Mouse (Mus musculus): ENCODE results near the gene Ctcfl.
A peak's percentile ranks its signal among the peaks of the same experiment; 100 is the strongest.

The Ctcfl gene

DNA sequence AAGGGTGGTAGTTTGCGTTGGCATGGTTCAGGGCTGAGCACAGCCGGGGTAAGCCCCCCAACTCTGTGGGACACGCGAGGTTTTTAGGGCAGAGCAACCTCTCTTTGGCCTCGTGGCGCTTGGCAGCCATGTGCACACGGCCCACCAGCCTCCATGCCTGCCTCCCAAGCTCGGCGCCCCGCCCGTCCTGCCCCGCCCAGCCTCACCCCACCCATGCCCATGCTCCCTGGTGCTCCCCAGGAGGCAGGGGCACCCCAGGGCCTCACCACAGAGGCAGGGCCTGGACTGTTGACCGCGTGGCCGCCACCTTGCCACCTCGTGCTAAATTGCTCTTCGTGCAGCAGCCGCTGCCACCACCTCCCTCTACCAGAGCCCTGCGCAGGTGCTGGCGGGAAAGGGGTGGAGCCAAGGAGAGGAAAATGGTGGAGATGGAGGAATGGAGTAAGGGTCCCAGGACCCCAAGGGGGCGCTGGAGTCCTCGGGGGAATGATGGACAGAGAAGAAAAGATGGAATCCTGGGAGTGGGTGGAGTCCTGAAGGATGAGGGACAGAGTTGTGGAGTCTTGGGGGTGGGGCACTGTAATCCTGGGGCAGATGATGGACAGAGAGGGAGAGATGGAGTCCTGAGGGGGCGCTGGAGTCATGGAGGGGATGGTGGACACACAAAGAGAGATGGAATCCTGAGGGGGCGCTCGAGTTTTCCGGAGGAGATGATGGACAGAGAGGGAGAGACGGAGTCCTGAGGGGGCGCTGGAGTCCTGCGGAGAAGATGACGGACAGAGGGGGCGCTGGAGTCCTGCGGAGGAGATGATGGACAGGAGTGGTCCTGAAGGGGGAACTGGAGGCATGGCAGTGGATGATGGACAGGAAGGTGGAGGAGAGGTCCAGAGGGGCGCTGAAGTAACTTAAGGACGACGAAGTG, at the start of gene Ctcfl:
TSS of gene Ctcfl (minus strand) at position 503 of the 922 bp plus-strand sequence.
- no peak for DNase-seq (ENCODE audit: low spot score in 2 of 2)

DNA sequence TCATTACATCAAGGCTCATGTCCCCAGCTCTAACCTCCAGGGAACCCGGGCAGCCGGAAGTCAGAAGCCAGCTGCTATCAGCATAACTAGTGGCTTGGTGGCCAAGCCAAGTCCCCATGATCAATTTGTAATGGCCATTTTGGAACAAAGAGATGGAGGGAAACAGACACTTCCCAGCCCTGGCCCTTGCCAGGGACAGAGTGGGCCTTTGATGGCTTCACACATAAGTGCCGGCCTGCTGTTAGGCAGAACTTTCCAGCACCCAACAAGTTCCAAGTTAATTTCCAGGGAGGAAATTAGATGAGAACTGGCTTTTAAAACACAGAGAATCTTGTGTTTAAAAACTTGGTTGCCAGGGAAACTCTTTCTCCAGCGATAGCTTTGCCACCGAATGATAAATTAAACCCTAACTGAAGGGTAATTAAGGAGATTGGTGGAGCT, 49.1 kb upstream of the Ctcfl start:
- DNase-seq (ENCODE audit: low spot score in 2 of 2) = no peak

DNA sequence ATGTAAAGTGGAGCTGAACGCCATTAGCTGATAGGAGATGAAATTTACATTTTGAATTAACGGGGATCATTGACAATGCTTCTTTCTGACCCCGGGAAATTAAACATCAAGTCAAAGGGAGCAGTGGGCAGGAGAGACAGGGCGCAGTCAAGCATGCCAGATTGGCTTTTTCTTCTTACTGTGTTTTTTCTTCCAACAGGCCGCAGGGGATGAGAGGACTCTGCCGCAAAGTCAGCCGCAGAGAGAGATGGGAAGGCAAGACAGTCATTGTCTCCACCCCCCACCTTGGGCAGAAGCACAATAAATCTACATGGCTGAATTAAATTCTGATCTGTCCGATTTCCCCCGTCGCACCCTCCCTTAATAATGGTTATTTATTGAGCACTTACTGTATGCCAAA, 46.0 kb upstream of the Ctcfl start:
- DNase-seq (ENCODE audit: low spot score in 2 of 2) = no peak

DNA sequence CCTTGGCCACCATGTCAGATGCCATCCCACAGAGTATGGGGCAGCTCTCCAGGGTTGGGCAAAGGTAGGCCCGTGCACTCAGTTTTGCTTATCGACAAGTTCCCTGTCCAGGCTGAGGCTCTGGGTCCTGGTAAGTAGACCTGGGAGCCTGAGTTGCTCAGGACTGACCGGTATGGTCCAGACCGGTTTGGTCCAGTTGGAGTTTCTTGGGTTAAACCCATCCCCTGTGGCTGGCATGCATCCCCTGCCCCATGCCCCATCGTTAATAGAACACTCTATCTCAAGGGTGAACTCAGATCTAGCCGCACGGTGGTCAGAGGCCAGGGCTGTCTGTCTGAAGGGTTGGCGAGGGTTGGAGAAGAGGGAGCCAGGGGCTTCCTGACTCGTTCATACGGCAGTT, 45.6 kb upstream of the Ctcfl start:
- no peak for DNase-seq (ENCODE audit: low spot score in 2 of 2)

DNA sequence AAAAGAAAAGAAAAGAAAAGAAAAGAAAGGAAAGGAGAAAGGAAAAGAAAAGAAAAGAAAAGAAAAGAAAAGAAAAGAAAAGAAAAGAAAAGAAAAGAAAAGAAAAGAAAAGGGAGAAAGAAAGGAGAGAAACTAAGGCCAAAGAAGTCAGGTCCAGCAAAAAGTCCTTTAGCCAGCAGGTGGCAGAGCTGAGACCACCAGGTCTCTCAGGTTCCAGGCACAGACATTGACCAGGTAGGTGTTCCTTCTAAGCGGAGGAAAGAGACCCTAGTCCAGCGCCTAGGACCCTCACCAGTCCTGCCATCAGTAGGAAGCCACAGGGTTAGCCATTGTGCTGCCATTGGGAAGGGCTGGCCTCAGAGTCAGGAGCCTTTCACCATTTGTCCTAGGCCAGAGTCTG, 45.0 kb upstream of the Ctcfl start:
- peak in 1 of 2 experiments; percentile 49 for DNase-seq (ENCODE audit: low spot score in 2 of 2)

DNA sequence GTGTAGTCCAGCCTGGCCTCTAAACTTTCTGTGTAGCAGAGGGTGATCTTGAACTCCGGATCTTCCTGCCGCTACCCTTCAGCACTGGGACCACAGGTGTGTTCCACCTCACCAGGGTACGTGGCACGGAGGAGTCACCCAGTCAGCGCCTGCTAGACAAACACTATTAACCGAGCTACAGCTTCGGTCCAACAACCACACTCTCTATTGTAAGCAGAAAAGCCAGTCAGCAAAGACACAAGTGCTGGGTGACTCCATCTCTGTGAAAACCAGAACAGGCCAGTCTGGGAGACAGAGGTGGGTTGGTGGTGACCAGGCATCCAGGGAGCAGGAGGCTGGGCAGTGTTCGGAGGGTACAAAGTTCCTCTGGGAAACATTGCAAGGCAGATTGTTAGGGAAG, 44.1 kb upstream of the Ctcfl start:
- no peak for DNase-seq (ENCODE audit: low spot score in 2 of 2)

DNA sequence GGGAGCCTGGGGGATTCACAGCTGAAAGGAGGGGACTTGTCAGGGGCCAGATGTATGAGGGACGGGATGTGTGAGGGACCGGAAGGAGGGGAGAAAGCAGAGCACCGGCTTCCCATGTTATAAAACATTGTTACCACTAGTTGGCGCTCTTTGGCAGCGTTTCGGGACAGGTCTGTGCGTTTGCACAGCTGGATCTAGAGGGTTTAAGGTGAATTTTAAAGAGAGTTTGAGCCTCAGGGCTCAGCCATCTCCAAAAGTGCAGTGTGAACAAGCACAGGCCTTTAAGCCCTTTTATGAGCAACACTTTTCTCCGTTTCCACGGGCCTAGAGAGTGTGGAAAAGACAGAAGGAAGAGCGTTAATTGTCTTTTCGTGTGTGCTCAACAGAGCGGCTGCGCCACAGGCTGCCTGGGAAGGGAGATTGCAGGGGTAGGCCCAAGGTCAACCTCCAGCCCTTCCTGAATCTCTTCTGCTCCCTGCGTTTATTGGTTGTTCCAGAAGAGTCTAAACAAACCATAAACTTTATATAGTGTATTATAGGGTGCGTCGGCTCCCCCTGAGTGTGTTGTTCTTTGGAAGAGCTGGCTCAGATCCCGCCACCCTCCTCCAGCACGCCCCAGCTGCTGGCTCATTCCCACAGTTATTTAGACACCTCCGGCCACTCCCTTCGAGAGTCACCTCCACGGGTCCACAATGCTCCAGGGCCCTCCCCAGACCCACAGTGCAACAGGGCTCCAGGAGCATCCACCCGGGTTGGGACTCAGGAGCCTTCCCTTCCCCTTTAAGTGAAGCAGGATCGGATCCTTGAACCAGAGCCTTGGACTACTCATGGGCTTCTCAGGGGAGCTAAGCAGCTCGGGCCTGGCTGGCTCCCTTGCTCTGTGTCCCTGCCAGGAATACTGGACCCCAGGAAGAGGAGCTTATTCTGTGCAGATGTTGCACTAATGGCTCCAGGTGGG, 40.3 kb upstream of the Ctcfl start:
- peak; percentile 45 to 82 for DNase-seq (ENCODE audit: low spot score in 2 of 2)

DNA sequence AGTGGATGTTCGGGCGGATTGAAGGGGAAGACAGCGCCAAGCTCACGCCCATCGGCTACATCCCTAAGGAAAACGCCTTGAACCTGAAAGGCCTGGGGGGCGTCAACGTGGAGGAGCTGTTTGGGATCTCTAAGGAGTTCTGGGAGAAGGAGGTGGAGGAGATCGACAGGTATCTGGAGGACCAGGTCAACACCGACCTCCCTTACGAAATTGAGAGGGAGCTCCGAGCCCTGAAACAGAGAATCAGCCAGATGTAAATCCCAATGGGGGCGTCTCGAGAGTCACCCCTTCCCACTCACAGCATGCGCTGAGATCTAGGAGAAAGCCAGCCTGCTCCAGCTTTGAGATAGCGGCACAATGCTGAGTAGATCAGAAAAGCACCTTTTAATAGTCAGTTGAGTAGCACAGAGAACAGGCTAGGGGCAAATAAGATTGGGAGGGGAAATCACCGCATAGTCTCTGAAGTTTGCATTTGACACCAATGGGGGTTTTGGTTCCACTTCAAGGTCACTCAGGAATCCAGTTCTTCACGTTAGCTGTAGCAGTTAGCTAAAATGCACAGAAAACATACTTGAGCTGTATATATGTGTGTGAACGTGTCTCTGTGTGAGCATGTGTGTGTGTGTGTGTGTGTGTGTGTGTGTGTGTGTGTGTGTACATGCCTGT, 39.2 kb upstream of the Ctcfl start:
- no peak for DNase-seq (ENCODE audit: low spot score in 2 of 2)

DNA sequence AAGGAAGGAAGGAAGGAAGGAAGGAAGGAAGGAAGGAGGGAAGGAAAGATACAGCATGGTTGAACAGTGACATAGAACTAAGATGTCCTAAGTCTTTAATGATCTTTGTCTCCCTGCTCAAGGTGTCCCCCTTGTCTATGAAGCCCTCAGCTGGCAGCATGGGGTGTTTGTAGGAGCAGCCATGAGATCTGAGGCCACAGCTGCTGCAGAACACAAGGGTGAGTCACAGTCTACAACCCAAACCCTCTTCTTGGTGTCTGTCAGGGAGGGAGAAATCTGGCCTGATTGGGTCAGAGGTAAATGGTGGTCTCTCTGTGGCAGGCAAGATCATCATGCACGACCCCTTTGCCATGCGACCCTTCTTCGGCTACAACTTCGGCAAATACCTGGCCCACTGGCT, 38.5 kb upstream of the Ctcfl start:
- no peak for DNase-seq (ENCODE audit: low spot score in 2 of 2)

DNA sequence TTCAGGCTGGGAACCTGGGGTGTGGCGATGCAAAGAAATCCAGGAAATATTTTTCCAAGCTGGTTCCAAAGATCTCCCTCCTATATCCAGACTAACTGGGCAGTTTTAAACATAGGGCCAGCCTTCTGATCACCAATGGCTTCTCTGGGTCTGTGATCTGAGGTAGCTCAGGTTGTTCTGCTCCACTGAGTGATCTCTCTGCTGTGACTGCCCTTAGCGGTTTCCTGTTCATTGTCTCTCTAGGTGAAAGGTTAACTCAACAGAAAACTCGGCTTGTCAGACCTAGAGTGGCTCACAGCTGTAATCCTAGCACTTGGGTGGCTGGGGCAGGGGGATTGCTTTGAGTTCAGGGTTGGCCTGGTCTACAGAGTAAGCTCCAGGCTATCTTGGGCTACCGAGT, 38.1 kb upstream of the Ctcfl start:
- no peak for DNase-seq (ENCODE audit: low spot score in 2 of 2)

DNA sequence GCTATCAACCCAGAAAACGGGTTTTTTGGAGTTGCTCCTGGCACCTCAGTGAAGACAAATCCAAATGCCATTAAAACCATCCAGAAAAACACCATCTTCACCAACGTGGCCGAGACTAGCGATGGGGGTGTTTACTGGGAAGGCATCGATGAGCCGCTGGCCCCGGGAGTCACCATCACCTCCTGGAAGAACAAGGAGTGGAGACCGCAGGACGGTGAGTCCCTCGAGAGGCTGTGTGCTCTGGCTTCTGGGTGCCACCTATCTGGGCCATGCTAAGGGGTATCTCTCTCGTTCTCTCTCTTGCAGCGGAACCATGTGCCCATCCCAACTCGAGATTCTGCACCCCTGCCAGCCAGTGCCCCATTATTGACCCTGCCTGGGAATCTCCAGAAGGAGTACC, 37.6 kb upstream of the Ctcfl start:
- DNase-seq (ENCODE audit: low spot score in 2 of 2) = no peak

DNA sequence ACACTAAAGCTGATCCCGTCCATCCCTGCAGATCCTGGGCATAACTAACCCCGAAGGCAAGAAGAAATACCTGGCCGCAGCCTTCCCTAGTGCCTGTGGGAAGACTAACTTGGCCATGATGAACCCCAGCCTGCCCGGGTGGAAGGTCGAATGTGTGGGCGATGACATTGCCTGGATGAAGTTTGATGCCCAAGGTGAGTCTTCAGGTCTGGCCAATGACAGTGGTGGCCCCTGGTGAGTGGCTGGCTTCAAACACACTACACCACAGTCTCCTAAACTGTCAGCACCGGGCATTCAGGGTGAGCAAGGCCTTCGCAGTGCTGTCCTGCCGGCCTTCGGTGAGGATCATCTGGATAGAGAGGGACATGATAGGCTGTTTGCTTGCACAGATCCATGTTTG, 36.6 kb upstream of the Ctcfl start:
- no peak for DNase-seq (ENCODE audit: low spot score in 2 of 2)

DNA sequence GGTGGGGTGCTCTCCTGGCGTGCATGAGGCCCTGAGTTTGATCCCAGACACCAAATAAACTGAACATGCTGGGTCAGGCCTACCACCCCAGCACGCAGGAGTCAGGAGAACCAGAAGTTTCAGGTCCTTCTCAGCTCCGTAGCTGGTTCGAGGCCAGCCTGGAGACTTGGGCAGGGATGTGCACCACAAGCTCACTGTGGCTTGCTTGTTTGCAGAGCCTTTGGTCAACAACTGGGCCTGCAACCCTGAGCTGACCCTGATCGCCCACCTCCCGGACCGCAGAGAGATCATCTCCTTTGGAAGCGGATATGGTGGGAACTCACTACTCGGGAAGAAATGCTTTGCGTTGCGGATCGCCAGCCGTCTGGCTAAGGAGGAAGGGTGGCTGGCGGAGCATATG, 35.6 kb upstream of the Ctcfl start:
- no peak for DNase-seq (ENCODE audit: low spot score in 2 of 2)

DNA sequence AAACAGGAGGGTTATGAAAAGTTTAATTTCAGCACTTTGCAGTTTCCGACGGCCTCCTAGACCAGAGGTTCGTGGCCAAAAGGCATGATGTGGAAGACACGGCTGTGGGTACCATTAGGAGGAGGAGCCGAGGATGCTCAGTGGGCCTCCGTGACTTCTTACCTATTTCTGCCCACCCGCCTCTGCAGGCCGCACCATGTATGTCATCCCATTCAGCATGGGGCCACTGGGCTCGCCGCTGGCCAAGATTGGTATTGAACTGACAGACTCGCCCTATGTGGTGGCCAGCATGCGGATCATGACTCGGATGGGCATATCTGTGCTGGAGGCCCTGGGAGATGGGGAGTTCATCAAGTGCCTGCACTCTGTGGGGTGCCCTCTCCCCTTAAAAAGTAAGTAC, 35.2 kb upstream of the Ctcfl start:
- no peak for DNase-seq (ENCODE audit: low spot score in 2 of 2)

DNA sequence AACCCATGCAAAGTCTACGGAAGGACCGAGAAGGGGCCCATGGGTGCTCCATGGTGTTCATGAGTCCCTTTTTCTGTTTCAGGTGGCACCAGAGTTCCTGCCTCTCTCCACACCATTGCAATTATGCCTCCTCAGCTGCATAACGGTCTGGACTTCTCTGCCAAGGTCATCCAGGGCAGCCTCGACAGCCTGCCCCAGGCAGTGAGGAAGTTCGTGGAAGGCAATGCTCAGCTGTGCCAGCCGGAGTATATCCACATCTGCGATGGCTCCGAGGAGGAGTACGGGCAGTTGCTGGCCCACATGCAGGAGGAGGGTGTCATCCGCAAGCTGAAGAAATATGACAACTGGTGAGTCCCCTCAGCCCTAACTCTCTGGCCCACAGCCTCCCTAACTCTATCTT, 33.9 kb upstream of the Ctcfl start:
- no peak for DNase-seq (ENCODE audit: low spot score in 2 of 2)

DNA sequence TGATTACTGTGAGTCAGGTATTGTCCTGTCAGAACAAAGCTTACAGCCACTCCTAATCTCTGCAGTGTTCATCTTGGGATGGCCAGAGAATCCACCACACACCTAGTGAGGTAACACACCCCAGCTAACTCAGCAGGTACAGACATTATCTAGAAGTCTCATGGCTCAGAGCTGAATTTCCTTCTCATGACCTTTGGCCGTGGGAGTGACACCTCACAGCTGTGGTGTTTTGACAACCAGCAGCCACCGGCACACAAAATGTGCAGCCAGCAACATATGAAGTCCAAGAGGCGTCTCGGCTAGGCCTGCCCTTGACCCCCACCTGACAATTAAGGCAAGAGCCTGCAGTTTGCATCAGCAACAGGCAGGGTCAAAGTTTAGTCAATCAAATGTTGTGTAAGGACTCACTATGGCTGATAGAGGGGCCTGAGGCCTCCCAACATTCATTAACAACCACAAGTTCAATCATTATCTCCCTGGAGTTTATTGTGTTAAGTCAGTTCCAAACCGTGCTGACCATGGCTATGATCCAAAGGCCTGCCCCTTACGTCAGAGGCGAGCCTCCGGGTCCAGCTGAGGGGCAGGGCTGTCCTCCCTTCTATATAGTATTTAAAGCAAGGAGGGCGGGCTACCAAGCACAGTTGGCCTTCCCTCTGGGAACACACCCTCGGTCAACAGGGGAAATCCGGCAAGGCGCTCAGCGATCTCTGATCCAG, 33.3 kb upstream of the Ctcfl start, which contains the start of gene Pck1:
TSS of gene Pck1 (plus strand) at position 613 of the 716 bp plus-strand sequence.
- no peak for DNase-seq (ENCODE audit: low spot score in 2 of 2)

DNA sequence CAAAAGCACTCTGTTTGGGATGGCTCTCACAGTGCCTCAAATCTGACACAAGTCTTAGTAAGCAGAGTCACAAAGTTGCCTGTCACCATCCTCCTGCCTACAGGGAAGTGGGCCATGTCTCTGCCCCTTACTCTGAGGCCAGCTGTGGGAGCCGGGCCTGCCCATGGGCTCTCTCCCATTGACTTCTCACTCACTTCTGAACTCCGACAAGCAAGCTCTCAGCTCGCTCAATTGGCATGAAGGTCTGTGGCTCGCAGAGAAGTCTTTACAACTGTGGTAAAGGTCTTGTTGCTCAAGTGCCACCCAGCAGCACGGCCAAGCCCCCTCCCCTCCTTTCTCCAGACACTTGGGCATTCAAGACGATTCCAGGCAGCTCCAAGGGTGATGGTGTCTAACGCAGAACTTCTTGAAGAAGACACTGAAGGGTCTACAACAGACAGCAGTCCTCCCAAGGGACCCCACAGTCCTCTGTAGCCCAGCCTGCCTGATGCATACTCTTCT, 32.5 kb upstream of the Ctcfl start:
- DNase-seq (ENCODE audit: low spot score in 2 of 2) = no peak

DNA sequence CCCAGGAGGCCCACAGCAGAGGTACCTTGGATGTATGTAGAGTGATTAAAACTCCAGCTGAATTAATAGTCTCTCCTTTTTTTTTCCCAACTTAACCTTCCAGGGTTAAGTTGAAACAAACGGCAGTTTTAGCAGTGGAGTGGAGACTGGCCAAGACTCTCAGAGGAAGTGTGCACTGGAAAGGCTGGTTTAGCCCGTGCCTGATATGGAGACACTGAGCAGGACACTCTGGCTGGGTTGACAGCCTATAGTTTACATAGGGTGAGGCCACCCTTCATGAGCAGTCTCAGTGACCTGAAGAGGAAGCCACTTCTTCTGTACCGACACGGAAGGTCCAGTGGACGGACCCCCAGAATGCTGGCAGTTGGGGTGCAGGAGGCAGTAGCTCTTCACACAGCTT, 32.0 kb upstream of the Ctcfl start:
- DNase-seq (ENCODE audit: low spot score in 2 of 2) = no peak

DNA sequence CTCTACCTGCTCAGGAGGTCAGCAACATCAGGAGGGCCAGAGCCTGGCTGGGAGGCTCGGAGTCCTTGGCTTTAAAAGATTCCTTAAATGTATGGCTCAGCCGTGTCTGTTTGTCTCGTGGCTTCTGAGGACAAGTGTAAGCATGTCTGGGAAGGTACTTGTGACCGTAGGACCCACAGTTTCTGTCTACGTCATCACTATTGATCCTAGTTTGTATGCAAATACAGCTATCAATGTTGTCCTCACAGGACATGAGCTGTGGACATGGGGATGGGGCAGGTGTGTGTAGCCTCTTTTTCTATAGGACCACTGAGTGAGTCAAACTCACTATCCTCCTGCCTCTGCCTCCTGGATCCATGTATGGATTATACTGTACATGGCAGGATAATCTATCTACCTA, 28.7 kb upstream of the Ctcfl start:
- DNase-seq (ENCODE audit: low spot score in 2 of 2) = no peak

DNA sequence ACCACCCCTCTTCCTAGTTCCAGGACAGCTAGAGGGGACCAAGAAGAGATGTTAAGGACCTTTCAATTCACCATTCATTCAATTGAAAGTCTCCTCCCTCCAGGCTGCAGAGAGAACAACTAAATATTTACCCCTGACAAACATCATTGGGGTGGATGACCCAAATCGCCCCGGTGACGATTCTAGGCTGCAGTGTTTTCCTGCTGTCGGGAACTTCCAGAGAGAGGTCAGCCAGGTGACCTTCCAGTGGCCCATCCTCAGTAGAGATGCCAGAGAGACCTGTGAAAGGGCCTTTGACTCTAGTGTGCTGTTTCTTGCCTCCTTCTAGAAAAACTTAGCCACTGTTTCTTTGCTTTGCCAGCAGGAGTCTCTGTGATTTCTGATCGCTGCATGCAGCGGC, 27.4 kb upstream of the Ctcfl start:
- DNase-seq (ENCODE audit: low spot score in 2 of 2) = no peak

DNA sequence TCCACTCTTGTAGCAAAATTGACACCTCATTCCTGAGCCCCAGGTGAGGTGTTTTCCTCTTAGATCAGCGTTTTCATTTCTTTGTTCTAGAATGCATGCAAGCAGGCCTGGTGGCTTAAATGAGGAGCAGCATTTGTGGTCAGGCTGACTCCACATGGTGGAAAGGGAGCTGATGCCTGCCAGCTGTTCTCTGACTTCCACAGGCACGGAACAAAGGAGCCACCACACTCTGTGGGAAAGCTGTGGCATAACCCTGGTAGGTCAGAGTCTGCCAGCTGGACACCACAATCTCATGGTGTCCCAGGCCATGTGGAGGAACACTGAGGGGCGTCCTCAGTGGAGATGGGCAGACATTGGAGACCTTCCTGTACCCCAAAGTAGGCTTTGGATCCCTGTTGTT, 26.5 kb upstream of the Ctcfl start:
- DNase-seq (ENCODE audit: low spot score in 2 of 2) = no peak

Measured in thymus, postnatal 10 days (tissue).